19 mouse cellular contexts compared by ENCODE assay signal in the genomic region with DNA sequence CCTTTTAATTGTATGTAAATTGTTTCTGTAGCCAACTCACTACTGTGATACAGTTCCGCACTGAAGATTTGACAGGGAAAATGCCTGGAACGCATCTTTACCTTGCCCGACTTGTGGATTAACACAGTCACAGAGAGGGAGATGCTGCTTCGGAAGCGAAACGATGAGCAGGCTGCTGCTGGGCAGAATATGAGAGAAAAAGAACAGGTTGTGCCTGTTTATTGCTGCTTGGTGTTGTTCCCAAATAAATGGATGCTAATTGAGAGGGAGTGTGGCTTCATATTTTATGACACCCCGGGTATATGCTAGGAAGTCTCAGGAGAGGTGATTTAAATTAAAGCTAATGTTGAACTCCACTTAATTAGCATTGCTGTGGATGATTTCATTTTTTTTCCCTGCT. TPM values are rescaled to one million over a fixed set of nuclear protein-coding genes. Genes with fewer than 3 reads are reported as not detected.
DNase-seq lines count a peak whose midpoint lies in the region; ATAC-seq and TF ChIP-seq lines count a peak whose summit lies in the region.
"Had no signal": no experiment of that assay in that cellular context is flagged by ENCODE, and none has a peak within 500 bp of the region (broad histone marks: within the 10 kb centered on the region; RNA-seq: fewer than 3 reads in every experiment).

No protein-coding gene starts in this region.

- 43% methylated on average over 7 of the region's 7 CpGs for WGBS in forebrain, postnatal 0 days
- WGBS in forebrain, embryonic 10.5 days, result 89% methylated on average over 7 of the region's 7 CpGs
- WGBS in midbrain, embryonic 13.5 days, result 71% methylated on average over 7 of the region's 7 CpGs
- WGBS in midbrain, embryonic 11.5 days, result 81% methylated on average over 7 of the region's 7 CpGs
- WGBS in hindbrain, postnatal 0 days, result 57% methylated on average over 7 of the region's 7 CpGs
- 33% methylated on average over 7 of the region's 7 CpGs for WGBS in neural tube, embryonic 15.5 days

- no peak for TF ChIP-seq CTCF in forebrain, postnatal 0 days (IDR thresholded peaks at IDR 0.05; ENCODE audit: low read depth)
- no peak for TF ChIP-seq CTCF in hindbrain, postnatal 0 days (IDR thresholded peaks at IDR 0.05; ENCODE audit: low read depth)

- no peak for ATAC-seq in forebrain, postnatal 0 days
- ATAC-seq in midbrain, embryonic 13.5 days, result 0 out of 2 replicates have a peak, but pooled peaks have one; percentile 14
- ATAC-seq in midbrain, embryonic 11.5 days (ENCODE audit: low FRiP score), result no peak
- peak; percentile 40; the same call in 1 of the 2 replicates for ATAC-seq in hindbrain, postnatal 0 days
- peak; percentile 82; the same call in 1 of the 2 replicates for ATAC-seq in neural tube, embryonic 15.5 days (ENCODE audit: low FRiP score)
- ATAC-seq: intestine, embryonic 16.5 days had no signal

- H3K36me3 ChIP-seq in forebrain, postnatal 0 days (ENCODE audit: insufficient read depth), result no peaks in the 10 kb centered on the region
- H3K36me3 ChIP-seq in forebrain, embryonic 10.5 days (replicated peaks), result no peaks in the 10 kb centered on the region
- H3K36me3 ChIP-seq in midbrain, embryonic 13.5 days, result no peaks in the 10 kb centered on the region
- no peaks in the 10 kb centered on the region for H3K36me3 ChIP-seq in midbrain, embryonic 11.5 days (ENCODE audit: control insufficient read depth, insufficient read depth, low read length)
- no peaks in the 10 kb centered on the region for H3K36me3 ChIP-seq in hindbrain, postnatal 0 days (ENCODE audit: insufficient read depth, low read length)
- H3K36me3 ChIP-seq in neural tube, embryonic 15.5 days, result no peaks in the 10 kb centered on the region
- H3K36me3 ChIP-seq: embryonic facial prominence, embryonic 10.5 days; limb, embryonic 12.5 days had no signal

- peaks cover 8% of the 10 kb centered on the region for H3K4me1 ChIP-seq in forebrain, postnatal 0 days (ENCODE audit: insufficient read depth)
- 0 out of 2 replicates have a peak, but pooled peaks cover 3% of the 10 kb centered on the region for H3K4me1 ChIP-seq in forebrain, embryonic 10.5 days
- no peaks in the 10 kb centered on the region; the same call in 1 of the 2 replicates for H3K4me1 ChIP-seq in midbrain, embryonic 13.5 days (replicated peaks)
- no peaks in the 10 kb centered on the region for H3K4me1 ChIP-seq in midbrain, embryonic 11.5 days (ENCODE audit: control insufficient read depth, insufficient read depth, low read length)
- no peaks in the 10 kb centered on the region for H3K4me1 ChIP-seq in hindbrain, postnatal 0 days (ENCODE audit: insufficient read depth, low read length)
- peaks cover 10% of the 10 kb centered on the region for H3K4me1 ChIP-seq in neural tube, embryonic 15.5 days
- H3K4me1 ChIP-seq: embryonic facial prominence, embryonic 10.5 days had no signal

- no peak overlapping the region for H3K4me2 ChIP-seq in forebrain, postnatal 0 days (ENCODE audit: low read depth)
- no peak overlapping the region for H3K4me2 ChIP-seq in midbrain, embryonic 13.5 days (replicated peaks)
- H3K4me2 ChIP-seq in midbrain, embryonic 11.5 days, result no peak overlapping the region
- no peak overlapping the region for H3K4me2 ChIP-seq in hindbrain, postnatal 0 days (ENCODE audit: low read depth, low read length)
- peak overlapping the region; percentile 40 for H3K4me2 ChIP-seq in neural tube, embryonic 15.5 days
- H3K4me2 ChIP-seq: limb, embryonic 12.5 days; liver, embryonic 11.5 days had no signal

- H3K27ac ChIP-seq in forebrain, postnatal 0 days (ENCODE audit: low read depth, low read length), result no peak overlapping the region
- no peak overlapping the region for H3K27ac ChIP-seq in forebrain, embryonic 10.5 days
- H3K27ac ChIP-seq in midbrain, embryonic 13.5 days, result no peak overlapping the region
- no peak overlapping the region for H3K27ac ChIP-seq in midbrain, embryonic 11.5 days (ENCODE audit: low read depth, low read length)
- H3K27ac ChIP-seq in hindbrain, postnatal 0 days, result no peak overlapping the region
- H3K27ac ChIP-seq in neural tube, embryonic 15.5 days (replicated peaks), result peak overlapping the region; percentile 56
- H3K27ac ChIP-seq: embryonic facial prominence, embryonic 10.5 days; gastrocnemius, adult 2 months; limb, embryonic 12.5 days had no signal

- DNase-seq in forebrain, postnatal 0 days, result peak; percentile 28
- DNase-seq in forebrain, embryonic 10.5 days (ENCODE audit: extremely low spot score, low spot score), result no peak
- no peak for DNase-seq in midbrain, embryonic 11.5 days (ENCODE audit: low spot score, missing footprints)
- DNase-seq in hindbrain, postnatal 0 days (ENCODE audit: low spot score), result peak; percentile 50
- no peak for DNase-seq in heart, adult 9 months (ENCODE audit: low spot score in 2 of 2)
- DNase-seq: adrenal gland, postnatal 25 days; cerebellum, adult 11 months; cerebellum, adult 9-11 months; gastrocnemius, adult 2 months; kidney, postnatal 25 days; lung, adult 18-20 months; lung, postnatal 10 days; thymus, postnatal 14 days had no signal

- H3K27me3 ChIP-seq in forebrain, postnatal 0 days (ENCODE audit: insufficient read depth, low read length), result no peaks in the 10 kb centered on the region
- H3K27me3 ChIP-seq in forebrain, embryonic 10.5 days (ENCODE audit: poor library complexity, severe bottlenecking), result no peaks in the 10 kb centered on the region
- H3K27me3 ChIP-seq in midbrain, embryonic 13.5 days, result no peaks in the 10 kb centered on the region
- H3K27me3 ChIP-seq in midbrain, embryonic 11.5 days (ENCODE audit: control insufficient read depth, insufficient read depth, low read length), result no peaks in the 10 kb centered on the region
- H3K27me3 ChIP-seq in hindbrain, postnatal 0 days (ENCODE audit: insufficient read depth, low read length), result no peaks in the 10 kb centered on the region
- no peaks in the 10 kb centered on the region for H3K27me3 ChIP-seq in neural tube, embryonic 15.5 days (replicated peaks)
- H3K27me3 ChIP-seq: limb, embryonic 12.5 days had no signal

- no peak overlapping the region for H3K4me3 ChIP-seq in forebrain, postnatal 0 days (ENCODE audit: low read depth, low read length)
- H3K4me3 ChIP-seq in forebrain, embryonic 10.5 days, result no peak overlapping the region
- H3K4me3 ChIP-seq in midbrain, embryonic 13.5 days (replicated peaks), result no peak overlapping the region
- H3K4me3 ChIP-seq in midbrain, embryonic 11.5 days (ENCODE audit: low read depth, low read length), result no peak overlapping the region
- H3K4me3 ChIP-seq in hindbrain, postnatal 0 days (ENCODE audit: low read length), result no peak overlapping the region
- H3K4me3 ChIP-seq in neural tube, embryonic 15.5 days (replicated peaks), result no peak overlapping the region
- H3K4me3 ChIP-seq: embryonic facial prominence, embryonic 10.5 days; gastrocnemius, adult 2 months; limb, embryonic 12.5 days had no signal

- H3K9ac ChIP-seq in forebrain, postnatal 0 days, result no peak overlapping the region
- H3K9ac ChIP-seq in midbrain, embryonic 13.5 days (replicated peaks), result no peak overlapping the region
- no peak overlapping the region for H3K9ac ChIP-seq in midbrain, embryonic 11.5 days (ENCODE audit: low read length)
- no peak overlapping the region for H3K9ac ChIP-seq in hindbrain, postnatal 0 days (replicated peaks; ENCODE audit: low read length)
- no peak overlapping the region for H3K9ac ChIP-seq in neural tube, embryonic 15.5 days (replicated peaks)
- H3K9ac ChIP-seq: limb, embryonic 12.5 days had no signal

- H3K9me3 ChIP-seq in forebrain, postnatal 0 days (ENCODE audit: low read length), result no peaks in the 10 kb centered on the region
- H3K9me3 ChIP-seq in forebrain, embryonic 10.5 days, result no peaks in the 10 kb centered on the region
- H3K9me3 ChIP-seq in midbrain, embryonic 13.5 days, result peaks cover 3% of the 10 kb centered on the region; the same call in 1 of the 2 replicates
- no peaks in the 10 kb centered on the region for H3K9me3 ChIP-seq in midbrain, embryonic 11.5 days (ENCODE audit: control insufficient read depth, low read length)
- no peaks in the 10 kb centered on the region for H3K9me3 ChIP-seq in hindbrain, postnatal 0 days (ENCODE audit: low read length)
- no peaks in the 10 kb centered on the region for H3K9me3 ChIP-seq in neural tube, embryonic 15.5 days (replicated peaks)
- H3K9me3 ChIP-seq: embryonic facial prominence, embryonic 10.5 days; limb, embryonic 12.5 days had no signal

RNA-seq across cellular contexts. Expression of a gene that starts 23.0 kb away (rescaled TPM):
- total RNA-seq in forebrain, postnatal 0 days (2014; rRNA removed), result 26.9 and 35.5 TPM in 2 replicates
- polyA plus RNA-seq in forebrain, postnatal 0 days (2015; fragmentation: Nextera tagmentation; extraction: Ambion mirVana), result 22.5 and 24.5 TPM in 2 replicates
- polyA plus RNA-seq in forebrain, embryonic 10.5 days (2016; fragmentation: Nextera tagmentation; extraction: Ambion mirVana), result 25.3 and 26.9 TPM in 2 replicates
- 28.3 and 32.2 TPM in 2 replicates for polyA plus RNA-seq in midbrain, embryonic 13.5 days (2015; fragmentation: Nextera tagmentation; extraction: Ambion mirVana)
- polyA plus RNA-seq in midbrain, embryonic 11.5 days (2014; fragmentation: Nextera tagmentation; extraction: Ambion mirVana), result 38.1 and 39.4 TPM in 2 replicates
- 18.8 and 19.2 TPM in 2 replicates for total RNA-seq in hindbrain, postnatal 0 days (2014; rRNA removed)
- 25.2 and 25.7 TPM in 2 replicates for polyA plus RNA-seq in hindbrain, postnatal 0 days (2015; fragmentation: Nextera tagmentation; extraction: Ambion mirVana)
- 25.2 and 26.1 TPM in 2 replicates for polyA plus RNA-seq in neural tube, embryonic 15.5 days (2015; fragmentation: Nextera tagmentation; extraction: Ambion mirVana)

Comparison
In these comparisons a context has a peak if more than half of its experiments do, and no peak if none do; other contexts are left out.
1. ATAC-seq: peak in midbrain, embryonic 13.5 days (single experiment), hindbrain, postnatal 0 days (single experiment) and neural tube, embryonic 15.5 days (single experiment); none in forebrain, postnatal 0 days (single experiment) and midbrain, embryonic 11.5 days (single experiment).
2. DNase-seq: peak in forebrain, postnatal 0 days (single experiment) and hindbrain, postnatal 0 days (single experiment); none in forebrain, embryonic 10.5 days (single experiment), midbrain, embryonic 11.5 days (single experiment) and heart, adult 9 months (0 of 2).